Mouse (Mus musculus): ENCODE measurements around the gene Mtor.

Mtor gene

DNA sequence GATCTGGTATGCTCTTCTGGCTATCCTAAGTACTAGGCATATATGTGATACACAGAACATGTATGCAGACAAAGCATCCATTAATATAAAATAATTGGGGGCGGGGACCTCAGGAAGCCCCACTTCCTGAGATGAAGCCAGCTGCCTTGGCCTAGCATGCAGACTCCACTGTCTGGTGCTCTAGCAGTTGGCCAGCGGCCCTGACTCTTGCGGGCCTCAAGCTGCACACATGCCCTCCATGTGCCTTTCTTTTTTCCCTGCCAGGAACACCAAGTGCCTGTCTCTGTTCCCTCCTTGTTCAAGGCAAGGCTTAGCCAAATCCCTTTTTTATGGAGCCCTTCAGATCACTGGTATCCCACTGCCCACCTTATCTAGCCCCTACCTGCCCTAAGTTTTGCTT is 87.5 kb downstream of the Mtor start:
- no peak for DNase-seq

DNA sequence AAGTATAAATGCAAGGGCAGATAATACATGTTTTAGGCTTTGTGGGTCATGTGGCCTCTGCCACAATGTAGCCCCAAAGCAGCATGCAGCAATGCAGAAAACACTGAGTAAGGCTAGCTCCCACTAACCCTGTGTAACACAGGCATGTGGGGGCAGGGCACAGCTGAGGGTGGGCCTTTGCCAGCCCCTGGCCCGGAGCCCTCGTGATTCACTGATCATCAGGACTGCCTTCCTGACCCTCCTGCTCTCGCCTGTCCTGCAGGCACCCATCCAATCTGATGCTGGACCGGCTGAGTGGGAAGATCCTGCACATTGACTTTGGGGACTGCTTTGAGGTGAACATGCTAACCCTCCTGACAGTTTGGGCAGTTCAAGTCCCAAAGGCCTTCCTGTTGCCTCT is 100.7 kb downstream of the Mtor start:
- no peak for DNase-seq

DNA sequence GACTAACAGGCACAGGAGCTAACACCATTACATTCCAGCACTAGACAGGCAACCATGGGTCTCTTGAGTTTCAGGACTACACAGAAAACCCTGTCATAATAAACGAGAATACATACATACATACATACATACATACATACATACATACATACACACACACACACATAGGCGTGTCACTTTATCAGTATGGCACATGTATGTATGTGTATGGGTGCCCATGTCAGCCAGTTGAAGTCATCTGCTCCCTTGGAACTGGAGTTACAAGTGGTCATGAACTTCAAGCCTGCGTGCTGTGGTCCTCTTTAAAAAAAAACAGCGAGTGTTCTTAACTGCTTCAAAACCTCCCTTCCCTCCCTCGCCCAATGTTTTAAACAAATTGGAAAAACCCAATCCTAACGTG is 109.4 kb downstream of the Mtor start:
- DNase-seq = no peak

DNA sequence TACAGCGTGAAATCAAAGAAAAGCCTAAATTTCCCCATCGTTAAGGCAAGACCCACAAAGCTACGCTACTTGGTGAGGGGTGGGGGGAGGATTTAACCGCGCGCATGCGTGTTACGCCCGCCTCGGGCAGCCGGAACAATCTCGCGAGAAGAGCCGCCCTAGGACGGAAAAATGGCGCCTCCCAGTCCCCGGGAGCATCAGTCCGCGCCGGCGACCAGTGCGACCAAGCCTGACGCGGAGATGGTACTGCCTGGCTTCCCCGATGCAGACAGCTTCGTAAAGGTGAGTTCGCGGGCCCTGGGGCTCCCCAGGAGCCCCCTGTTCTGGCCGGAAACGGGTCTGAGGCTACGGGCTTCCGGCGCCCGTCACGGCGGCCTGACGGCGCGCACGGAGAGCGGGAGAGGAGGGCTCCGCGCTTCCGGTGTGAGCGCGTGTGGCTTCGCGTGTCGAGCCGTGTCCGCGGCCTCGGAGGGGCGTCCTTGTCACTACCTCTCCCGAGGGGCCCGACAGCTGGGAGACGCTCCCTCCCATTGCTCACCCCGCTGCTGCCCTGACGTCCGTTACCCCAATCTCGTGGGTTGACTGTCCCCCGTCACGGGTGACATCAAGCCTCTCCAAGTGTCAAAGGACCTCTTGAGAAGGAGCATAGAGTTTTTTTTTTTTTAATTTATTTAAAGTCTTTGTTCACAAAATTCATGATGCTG is 110.0 kb downstream of the Mtor start, which contains the start of gene Exosc10:
Gene Exosc10, plus strand, starts transcription at position 133 of the 704 bp plus-strand sequence.
- peak; percentile 90 for DNase-seq

DNA sequence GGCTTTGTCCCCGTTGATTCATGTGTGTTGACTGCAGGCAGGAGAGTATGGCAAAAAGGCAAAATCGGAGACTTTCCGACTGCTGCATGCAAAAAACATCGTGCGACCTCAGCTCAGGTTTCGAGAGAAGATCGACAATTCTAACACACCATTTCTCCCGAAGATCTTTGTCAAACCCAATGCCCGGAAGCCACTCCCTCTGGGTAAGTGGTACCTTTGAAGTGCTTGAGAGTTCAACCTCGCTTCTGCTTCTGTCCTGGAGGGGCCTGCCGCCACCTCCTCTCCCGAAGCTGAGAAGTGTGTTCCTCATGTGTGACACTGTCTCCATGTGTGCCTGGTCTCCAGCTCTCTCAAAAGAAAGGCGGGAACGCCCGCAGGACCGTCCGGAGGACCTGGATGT is 114.3 kb downstream of the Mtor start:
- no peak for DNase-seq

DNA sequence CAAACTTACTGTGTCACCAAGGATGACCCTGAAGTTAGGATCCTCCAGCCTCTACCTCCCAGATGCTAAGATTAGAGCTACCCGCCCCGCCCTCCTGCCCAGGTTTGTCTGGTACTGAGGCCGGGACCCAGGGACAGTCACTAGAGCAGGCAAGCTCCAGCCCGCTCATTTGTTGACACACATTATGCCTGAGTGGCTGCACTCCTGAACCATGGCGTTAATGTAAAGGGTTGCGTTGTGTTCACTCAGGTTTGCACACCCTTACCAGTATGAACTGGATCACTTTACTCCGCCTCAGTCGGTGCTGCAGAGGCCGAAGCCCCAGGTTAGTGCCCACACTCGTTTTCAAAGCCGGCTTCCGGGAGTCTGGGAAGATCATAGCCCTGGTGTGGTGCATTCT is 115.2 kb downstream of the Mtor start:
- DNase-seq = no peak

DNA sequence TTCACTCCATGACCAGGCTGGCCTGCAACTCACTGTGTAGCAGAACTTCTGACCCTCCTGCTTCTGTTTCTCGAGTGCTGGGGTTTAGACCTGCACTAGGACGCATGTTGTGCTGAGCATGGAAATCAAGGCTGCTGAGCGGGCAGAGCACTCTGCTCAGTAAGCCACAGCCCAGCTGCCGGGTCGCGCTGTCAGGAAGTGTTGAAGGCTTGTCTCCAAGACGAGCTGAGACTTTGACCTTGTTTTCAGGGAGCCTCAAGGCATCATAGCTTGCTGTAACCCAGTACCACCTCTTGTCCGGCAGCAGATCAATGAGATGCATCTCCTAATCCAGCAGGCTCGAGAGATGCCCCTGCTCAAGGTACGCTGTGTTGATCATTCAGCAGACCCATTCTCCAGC is 121.7 kb downstream of the Mtor start:
- no peak for DNase-seq

DNA sequence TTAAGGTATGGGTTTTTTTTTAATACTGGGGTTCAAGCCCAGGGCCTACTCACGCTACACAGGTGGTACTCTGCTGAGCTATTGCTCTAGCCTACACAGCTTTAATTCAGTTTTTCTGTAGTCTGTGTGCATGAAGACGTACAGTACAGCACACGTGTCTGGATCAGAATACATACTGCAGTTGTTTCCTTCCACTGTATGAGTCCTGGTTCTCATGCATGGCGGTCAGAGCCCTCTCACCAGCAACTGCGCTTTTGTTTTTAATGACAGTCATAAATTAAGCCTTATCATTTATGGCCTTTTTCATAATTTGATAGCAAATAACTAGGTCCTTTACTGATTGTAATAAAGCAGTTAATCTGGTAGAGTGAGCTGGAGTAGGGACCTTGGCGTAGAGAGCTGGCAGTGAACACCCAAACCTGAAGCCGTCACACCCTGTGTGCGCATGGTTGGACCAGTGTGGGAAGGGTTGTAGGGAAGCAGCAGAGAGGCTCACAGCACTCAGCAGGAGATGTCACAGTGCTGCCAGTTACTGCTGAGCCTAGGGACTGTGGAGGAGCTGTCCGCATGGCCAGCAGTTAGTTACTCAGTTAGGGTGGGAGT is 122.4 kb downstream of the Mtor start:
- no peak for DNase-seq

DNA sequence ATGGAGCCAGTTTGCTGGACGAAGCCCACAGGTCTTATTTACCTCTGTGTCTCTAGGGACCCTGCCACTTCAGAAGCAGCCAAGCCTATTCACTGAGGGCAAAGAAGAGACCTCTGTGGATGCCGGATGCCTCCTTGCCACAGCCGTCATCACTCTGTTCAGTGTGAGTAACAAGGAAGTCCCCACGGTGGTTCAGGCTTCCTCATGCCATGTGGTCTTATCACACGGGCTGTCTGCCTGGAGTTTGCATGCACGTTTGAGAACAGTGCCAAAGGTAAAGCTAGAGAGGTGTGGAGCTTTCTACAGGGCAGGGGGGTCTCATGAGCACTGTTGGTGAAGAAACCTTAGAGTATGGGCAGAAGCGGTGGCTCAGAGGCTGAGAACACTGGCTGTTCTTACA is 124.8 kb downstream of the Mtor start:
- no peak for DNase-seq

DNA sequence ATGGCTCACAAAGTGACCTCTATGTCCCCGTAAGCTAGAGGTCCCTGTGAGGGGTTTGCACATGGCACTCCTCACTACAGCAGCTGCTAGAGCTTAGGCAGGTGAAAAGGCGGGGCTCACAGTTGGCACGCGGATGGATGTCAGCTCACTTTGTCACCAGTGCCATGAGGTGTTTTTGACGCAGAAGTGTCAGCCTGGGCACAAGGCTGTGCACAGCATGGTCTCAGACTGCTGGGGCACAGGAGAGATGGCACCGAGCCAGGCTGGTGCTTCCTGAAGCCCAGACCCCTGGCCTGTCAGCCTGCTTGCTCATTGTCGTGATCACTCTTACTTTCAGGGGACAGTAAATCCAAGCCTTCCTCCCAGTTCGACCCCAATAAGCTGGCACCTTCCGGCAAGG is 132.4 kb downstream of the Mtor start:
- no peak for DNase-seq

DNA sequence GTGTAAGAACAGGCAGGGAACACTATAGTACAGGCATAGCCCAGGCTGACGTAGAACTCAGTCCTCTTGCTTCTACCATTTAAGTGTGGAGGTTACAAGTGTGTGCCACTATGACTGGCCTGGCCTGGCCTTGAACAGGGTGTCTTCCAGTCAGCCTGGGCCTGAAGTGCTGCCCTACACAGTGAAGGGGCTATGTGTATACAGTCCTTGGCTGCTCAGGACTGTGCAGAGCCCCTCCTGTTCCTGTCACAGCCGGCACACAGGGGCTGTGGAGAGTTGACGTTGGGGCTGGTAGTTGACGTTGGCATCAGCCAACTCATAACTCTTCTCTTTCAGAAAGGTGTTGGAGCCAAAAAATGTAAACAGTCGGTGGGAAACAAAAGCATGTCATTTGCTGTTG is 133.0 kb downstream of the Mtor start:
- DNase-seq = no peak

DNA sequence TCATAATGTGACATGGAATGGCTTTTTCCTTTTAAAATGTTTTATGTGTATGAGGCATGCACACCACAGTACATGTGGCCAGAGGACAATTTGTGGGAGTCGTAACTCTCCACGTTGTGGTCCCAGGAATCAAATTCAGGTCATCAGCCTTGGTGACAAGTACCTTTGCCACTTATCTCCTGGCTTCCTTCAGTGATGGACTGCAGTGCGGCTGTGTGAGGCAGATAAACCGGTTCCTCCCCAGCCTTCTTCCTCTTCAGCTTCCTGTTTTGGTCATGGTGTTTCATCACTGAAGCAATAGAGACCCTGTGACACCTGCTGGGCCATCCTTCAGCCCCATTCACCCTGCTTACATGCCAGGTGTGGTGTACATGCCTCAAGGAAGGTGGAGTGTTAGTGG is 134.8 kb downstream of the Mtor start:
- DNase-seq = no peak

DNA sequence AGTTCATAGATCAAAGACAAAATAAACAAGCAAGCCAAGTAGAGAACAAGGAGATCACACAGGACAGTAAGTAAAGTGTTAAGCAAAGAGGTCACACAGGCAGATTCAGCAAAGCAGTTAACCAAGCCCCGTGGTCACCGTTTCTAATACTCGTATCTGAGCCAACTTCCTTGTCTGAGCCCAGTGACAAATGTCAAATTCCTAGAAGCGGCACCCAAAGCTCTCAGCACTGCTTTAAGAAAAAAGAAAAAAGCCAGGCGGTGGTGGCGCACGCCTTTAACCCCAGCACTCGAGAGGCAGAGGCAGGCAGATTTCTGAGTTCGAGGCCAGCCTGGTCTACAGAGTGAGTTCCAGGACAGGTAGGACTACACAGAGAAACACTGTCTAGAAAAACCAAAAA is 138.2 kb downstream of the Mtor start:
- no peak for DNase-seq

DNA sequence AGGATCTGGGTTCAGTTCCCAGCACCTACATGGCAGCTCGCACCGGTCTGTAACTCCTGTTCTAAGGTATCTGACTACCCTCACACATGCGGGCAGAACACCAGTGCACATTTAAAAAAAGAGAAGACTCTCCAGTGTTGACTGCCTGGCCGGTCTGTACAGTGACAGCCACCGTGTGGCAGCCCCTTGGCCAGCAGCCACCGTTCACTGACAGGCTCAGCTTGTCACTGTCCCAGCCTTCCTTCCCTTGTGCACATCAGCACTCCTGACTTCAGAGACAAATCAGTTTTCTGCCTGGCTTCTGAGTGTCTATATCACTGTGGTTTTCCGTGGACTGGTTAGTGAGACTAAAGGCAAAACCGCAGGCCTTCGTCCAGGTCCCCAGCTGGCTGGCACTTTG is 140.4 kb downstream of the Mtor start:
- DNase-seq = no peak

DNA sequence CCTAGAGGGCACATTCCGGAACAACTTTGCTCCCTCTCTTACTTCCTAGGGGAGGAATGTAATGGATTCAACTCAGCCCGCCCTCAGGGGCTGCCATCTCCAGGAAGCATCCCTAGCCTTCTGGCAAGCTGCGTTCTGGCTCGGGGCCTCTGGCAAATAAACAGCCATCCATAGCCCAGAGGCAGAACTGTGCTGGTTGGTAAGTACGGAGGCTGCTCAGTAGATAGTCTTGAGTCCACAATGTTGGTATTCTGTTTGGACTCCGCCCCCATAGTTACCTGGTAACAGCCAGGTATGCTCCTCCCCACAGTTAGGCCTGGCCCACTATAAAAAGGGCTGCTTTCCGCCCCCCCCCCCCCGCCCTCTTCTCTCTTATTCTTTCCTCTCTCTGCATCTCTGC is 141.2 kb downstream of the Mtor start:
- DNase-seq = peak; percentile 32

DNA sequence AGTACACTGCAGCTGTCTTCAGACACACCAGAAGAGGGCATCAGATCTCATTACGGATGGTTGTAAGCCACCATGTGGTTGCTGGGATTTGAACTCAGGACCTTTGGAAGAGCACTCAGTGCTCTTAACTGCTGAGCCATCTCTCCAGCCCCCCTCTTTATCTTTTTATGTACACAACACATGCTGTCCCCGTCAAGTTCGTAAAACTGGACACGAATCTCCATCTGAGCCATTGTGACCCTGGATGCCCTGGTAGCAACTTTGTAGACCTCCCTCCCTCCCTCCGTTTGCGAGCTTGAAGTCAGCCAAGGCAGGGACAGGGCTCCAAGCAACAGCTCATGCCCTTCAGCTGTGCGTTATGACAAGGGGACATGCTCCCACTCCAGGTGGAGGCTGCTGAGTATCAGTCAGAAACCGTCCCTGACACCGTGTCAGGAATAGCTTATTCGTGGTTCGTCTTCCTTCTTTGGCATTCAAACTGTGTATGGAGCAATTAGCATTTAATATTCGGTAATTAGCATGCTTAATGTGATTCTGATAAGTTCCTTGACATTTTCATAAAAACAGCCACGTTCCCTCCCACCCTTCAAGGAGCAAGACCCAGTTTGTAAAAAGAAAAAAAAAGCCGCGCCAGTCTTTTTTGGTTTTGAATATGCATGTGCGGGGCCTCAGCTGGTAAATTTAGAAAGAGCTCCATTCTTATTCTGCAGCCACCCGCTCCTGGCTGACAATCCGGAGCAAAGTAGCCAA is 142.2 kb downstream of the Mtor start:
- no peak for DNase-seq

DNA sequence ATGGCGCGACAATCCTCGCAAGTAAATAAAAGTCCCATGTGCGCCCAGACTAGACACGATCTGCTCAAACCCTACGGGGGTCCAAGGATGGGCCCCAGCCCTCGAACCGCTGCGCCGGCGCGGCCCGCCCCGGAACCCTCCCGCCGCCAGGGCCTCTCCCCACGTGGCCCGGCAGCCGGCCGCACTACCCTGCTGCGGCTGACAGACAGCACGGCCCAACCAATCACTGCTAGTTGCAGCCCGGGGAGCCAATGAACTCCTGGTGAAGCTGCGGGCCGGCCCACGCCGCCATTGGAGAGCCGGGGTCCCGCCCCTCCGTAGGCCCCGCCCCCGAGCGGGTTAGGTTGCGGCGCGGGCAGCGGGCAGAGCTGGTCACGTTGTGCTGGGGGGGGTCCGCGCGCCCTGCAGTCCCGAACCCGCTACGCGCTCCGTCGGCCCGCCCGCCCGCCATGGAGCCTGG is 142.8 kb downstream of the Mtor start, which contains the start of gene Srm:
Gene Srm, plus strand, starts transcription at position 333 of the 460 bp plus-strand sequence.
- peak; percentile 97 for DNase-seq

DNA sequence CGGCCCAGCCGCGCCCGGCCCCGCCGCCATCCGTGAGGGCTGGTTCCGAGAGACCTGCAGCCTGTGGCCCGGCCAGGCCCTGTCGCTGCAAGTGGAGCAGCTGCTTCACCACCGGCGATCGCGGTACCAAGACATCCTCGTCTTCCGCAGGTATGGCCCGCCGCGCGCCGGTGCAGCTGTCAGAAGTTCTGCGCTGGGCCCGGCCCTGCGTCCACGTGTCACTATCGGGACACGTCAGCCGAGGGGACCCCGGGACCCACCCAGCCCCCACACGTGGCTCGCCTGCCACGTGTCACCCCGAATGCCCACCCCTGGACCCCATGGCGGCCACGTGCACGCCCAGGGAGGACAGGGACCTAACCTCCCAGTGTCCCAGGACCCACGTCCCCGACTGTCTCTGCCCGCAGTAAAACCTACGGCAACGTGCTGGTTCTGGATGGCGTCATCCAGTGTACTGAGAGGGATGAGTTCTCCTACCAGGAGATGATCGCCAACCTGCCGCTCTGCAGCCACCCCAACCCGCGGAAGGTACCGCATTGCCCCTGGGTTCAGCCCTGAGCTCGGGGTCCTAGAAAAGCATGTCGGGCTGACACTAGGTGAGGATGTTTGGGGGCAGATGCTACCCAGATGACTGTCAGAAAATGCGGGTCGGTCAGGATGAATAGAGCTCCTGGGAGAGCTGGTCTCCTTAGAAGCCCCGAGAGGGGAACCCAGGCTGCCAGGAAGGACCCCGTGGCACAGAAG is 143.4 kb downstream of the Mtor start:
- DNase-seq = no peak

DNA sequence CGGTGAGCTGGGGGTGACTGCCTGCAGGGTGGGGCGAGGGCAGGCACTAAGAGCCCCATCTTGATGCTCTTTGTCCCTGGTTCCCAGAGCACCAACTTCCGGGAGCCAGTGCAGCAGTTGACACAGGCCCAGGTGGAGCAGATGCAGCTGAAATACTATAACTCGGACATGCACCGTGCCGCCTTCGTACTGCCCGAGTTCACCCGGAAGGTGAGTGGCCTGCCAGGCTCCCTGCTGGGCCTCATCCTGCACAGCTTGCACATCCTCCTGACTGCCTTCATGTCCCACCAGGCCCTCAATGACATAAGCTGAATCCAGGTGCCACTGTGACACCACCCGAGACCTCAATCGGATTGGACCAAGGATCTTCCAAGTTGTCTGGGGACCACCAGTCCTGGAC is 145.6 kb downstream of the Mtor start:
- no peak for DNase-seq

DNA sequence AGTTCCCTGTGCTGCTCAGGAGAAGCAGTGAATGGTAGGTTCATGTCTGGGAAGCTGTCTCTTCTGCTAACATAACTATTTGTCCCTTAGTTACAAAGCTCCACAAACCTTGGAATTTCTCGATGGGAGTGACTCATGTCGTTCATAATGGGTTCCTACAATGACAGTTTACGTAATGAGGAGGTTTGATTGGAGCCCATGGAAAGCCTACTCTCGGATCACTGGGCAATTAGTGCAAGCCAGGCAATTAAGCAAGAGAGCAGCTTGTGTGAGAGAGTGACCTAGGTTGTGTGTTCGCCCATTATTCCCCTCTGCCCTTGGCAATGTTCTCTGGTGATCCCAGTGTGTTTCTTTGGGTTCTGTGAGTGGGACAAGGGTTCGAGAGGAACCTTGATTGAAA is 147.5 kb downstream of the Mtor start:
- DNase-seq = no peak

DNA sequence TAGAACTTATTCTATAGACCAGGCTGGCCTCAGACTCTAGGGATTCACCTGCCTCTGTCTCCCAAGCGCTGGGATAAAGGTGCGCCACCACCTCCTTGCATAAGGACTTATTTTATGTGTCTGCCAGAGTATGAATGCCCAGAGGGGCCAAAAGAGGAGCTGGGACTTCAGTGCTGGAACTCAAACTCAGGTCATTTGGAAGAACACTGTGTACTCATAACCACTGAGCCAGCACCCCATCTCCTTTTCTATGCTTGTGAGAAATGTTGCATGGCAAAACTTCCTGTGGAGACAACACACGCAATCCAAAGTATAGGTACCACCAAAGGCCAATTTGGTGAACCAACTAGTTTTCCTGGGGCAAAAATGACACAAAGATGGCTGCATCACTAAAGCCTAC is 148.3 kb downstream of the Mtor start:
- no peak for DNase-seq

DNA sequence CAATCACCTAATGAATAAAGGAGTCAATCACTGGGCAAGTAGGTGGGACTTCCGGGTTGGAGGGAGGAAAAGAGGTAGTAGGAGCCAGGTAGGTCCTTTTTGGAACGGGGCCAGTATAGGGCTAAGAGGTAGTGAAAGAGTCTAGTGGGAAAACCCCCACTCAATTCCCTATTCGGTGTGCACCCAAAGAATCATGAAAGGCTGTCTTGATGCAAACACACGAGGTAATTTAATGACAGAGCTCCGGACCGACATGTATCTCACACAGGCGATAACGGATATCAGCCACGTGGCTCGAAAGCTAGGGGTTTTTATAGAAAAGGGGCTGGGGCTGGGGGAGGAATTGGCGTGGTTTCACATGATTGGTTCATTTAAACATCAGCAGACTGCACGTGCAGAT is 150.4 kb downstream of the Mtor start:
- DNase-seq = no peak

DNA sequence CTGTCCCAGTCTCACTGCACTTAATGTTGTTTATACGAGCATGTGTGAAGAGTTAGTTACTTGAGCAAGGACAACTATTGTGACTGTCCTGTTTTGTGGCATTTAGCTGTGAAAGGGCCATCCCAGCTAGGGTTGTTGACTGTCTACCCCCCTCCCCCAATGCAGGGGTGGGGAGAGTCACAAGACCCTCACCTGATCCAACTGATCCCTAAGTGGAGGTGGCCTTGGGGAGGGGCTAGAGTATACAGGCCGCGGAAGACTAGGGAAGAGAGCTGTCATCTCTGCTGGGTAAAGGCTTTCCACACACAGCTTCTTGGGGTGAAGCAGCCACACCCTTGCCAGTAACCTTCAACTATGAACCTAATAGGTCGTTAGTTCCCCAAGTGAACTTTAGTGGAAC is 151.9 kb downstream of the Mtor start:
- DNase-seq = no peak

All from lung, postnatal 14 days (tissue).